Mouse (Mus musculus): Measurements from ENCODE around the gene Gm28308. TPM values are rescaled to one million over a fixed set of nuclear protein-coding genes. Genes with fewer than 3 reads are reported as not detected.

Gene Gm28308
- total and polyA plus RNA-seq, 3 experiments, result not detected

GRCm38 (mm10) chr6:52194690-52195089, 18.4 kb downstream of the Gm28308 start:
- Histone ChIP-seq H3K27me3 (ENCODE audit: control insufficient read depth in 1 of 2, insufficient read depth in 2 of 2, low read length in 2 of 2) (no peaks in the 10 kb centered on the region), H3K4me3 (ENCODE audit: control insufficient read depth in 1 of 2, insufficient read depth in 1 of 2, low read depth in 2 of 2, low read length in 2 of 2) (no peak overlapping the region), H3K4me1 (ENCODE audit: control insufficient read depth in 1 of 2, insufficient read depth in 2 of 2, low read length in 2 of 2) (no peaks in the 10 kb centered on the region), H3K79me2 (ENCODE audit: control insufficient read depth, insufficient read depth, low read length, poor library complexity) (no peaks in the 10 kb centered on the region), H3K36me3 (ENCODE audit: control insufficient read depth in 1 of 2, insufficient read depth in 2 of 2, low read length in 2 of 2) (no peaks in the 10 kb centered on the region), H3K9ac (ENCODE audit: control insufficient read depth, low read depth, low read length, poor library complexity, severe bottlenecking) (no peak overlapping the region), H3K27ac (ENCODE audit: control insufficient read depth, low read depth, low read length) (no peak overlapping the region), H3K9me3 (replicated peaks; ENCODE audit: insufficient read depth, low read length) (no peaks in the 10 kb centered on the region)
- DNase-seq (ENCODE audit: low read depth, low spot score), result no peak
- TF ChIP-seq SIN3A (IDR thresholded peaks at IDR 0.05; ENCODE audit: low read length) (no peak), MXI1 (IDR thresholded peaks at IDR 0.05; ENCODE audit: low read depth, low read length) (no peak)

DNA sequence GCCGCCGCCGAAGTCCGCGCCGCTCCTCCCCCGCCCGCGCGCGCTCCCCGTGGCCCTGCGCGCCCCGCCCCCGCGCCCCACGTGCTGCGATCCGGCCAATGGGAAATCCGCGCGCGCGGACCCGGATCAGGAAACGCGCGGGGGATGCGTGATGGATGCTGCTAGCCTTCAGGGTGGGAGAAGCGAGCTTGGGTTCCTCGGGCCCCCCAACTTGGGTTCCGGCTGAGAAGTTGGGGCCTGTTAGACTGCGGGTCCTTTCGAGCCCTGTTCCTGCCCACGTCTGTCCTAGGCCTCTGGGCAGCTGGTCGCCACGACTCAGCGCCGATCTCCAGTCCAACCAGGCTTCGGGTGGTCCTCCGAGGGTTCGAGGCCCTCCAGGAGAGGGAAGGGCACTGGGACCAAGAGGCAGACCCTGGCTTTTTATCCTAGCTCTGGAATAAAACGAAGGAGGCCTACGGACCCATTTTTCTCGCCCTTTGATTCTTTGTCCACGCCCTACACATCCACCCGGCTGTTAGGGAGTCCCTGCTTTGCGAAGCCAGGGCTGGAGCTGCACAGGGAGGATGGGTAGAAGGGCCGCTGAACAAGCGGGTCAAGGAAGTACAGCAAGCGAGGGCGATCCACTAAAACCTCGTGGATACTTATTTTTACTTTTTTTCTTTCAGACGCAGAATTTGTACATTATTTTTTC, 21.1 kb downstream of the Gm28308 start:
- no peak overlapping the region for H3K9ac ChIP-seq (ENCODE audit: control insufficient read depth, low read depth, low read length, poor library complexity, severe bottlenecking)
- DNase-seq (ENCODE audit: low read depth, low spot score), result no peak

GRCm38 (mm10) chr6:52190906-52191810, 22.0 kb downstream of the Gm28308 start, which contains the start of gene Hoxa4:
TSS of gene Hoxa4 (minus strand) at chr6:52191753.
- Histone ChIP-seq H3K27me3 (ENCODE audit: control insufficient read depth in 1 of 2, insufficient read depth in 2 of 2, low read length in 2 of 2) (no peaks in the 10 kb centered on the region), H3K27ac (ENCODE audit: control insufficient read depth, low read depth, low read length) (no peak within 1 kb of the TSS), H3K9me3 (replicated peaks; ENCODE audit: insufficient read depth, low read length) (no peaks in the 10 kb centered on the region), H3K36me3 (ENCODE audit: control insufficient read depth in 1 of 2, insufficient read depth in 2 of 2, low read length in 2 of 2) (no peaks in the 10 kb centered on the region), H3K4me3 (ENCODE audit: control insufficient read depth in 1 of 2, insufficient read depth in 1 of 2, low read depth in 2 of 2, low read length in 2 of 2) (no peak within 1 kb of the TSS), H3K9ac (ENCODE audit: control insufficient read depth, low read depth, low read length, poor library complexity, severe bottlenecking) (no peak within 1 kb of the TSS), H3K4me1 (ENCODE audit: control insufficient read depth in 1 of 2, insufficient read depth in 2 of 2, low read length in 2 of 2) (no peaks in the 10 kb centered on the region), H3K79me2 (ENCODE audit: control insufficient read depth, insufficient read depth, low read length, poor library complexity) (no peaks in the 10 kb centered on the region)
- DNase-seq (ENCODE audit: low read depth, low spot score), result no peak
- TF ChIP-seq CTCF (IDR thresholded peaks at IDR 0.05 in 2 of 3, conservative IDR thresholded peaks at IDR 0.05 in 1 of 3; ENCODE audit: control insufficient read depth in 1 of 3, insufficient read depth in 1 of 3, low read depth in 2 of 3, low read length in 3 of 3, poor library complexity in 1 of 3, severe bottlenecking in 1 of 3) (no peak), EP300 (IDR thresholded peaks at IDR 0.05; ENCODE audit: low read depth in 1 of 2, low read length in 2 of 2) (no peak), SIN3A (IDR thresholded peaks at IDR 0.05; ENCODE audit: low read length) (no peak), TCF12 (IDR thresholded peaks at IDR 0.05; ENCODE audit: low read depth, low read length) (no peak), RCOR1 (IDR thresholded peaks at IDR 0.05; ENCODE audit: low read depth, low read length) (no peak), MEF2A (IDR thresholded peaks at IDR 0.05; ENCODE audit: extremely low read depth, insufficient replicate concordance, low read depth, low read length, poor library complexity, severe bottlenecking) (no peak), NELFE (IDR thresholded peaks at IDR 0.05; ENCODE audit: low read depth, low read length) (no peak), NRF1 (IDR thresholded peaks at IDR 0.05; ENCODE audit: insufficient read depth, low read depth, low read length, poor library complexity, severe bottlenecking) (no peak), ETS1 (IDR thresholded peaks at IDR 0.05; ENCODE audit: low read depth, low read length) (no peak), USF1 (IDR thresholded peaks at IDR 0.05; ENCODE audit: low read depth, low read length) (no peak), TAL1 (IDR thresholded peaks at IDR 0.05; ENCODE audit: low read length) (no peak), JUND (IDR thresholded peaks at IDR 0.05; ENCODE audit: low read depth, low read length) (no peak), MYB (IDR thresholded peaks at IDR 0.05; ENCODE audit: low read depth, low read length) (no peak)

More for the DNA sequence above, 21.1 kb downstream of the Gm28308 start:
- no peaks in the 10 kb centered on the region for H3K79me2 ChIP-seq (ENCODE audit: control insufficient read depth, insufficient read depth, low read length, poor library complexity)
- no peaks in the 10 kb centered on the region for H3K4me1 ChIP-seq (ENCODE audit: control insufficient read depth in 1 of 2, insufficient read depth in 2 of 2, low read length in 2 of 2)
- H3K27ac ChIP-seq (ENCODE audit: control insufficient read depth, low read depth, low read length), result no peak overlapping the region
- no peaks in the 10 kb centered on the region for H3K9me3 ChIP-seq (replicated peaks; ENCODE audit: insufficient read depth, low read length)
- no peaks in the 10 kb centered on the region for H3K27me3 ChIP-seq (ENCODE audit: control insufficient read depth in 1 of 2, insufficient read depth in 2 of 2, low read length in 2 of 2)
- TF ChIP-seq ZKSCAN1 (IDR thresholded peaks at IDR 0.05; ENCODE audit: low read depth, low read length) (no peak), HCFC1 (IDR thresholded peaks at IDR 0.05; ENCODE audit: low read depth, low read length) (no peak), MAFK (IDR thresholded peaks at IDR 0.05; ENCODE audit: borderline replicate concordance, low read depth, low read length) (no peak), MEF2A (IDR thresholded peaks at IDR 0.05; ENCODE audit: extremely low read depth, insufficient replicate concordance, low read depth, low read length, poor library complexity, severe bottlenecking) (no peak), KAT2A (conservative IDR thresholded peaks at IDR 0.05; ENCODE audit: low read depth, low read length) (no peak), TAL1 (IDR thresholded peaks at IDR 0.05; ENCODE audit: low read length) (no peak), MAX (IDR thresholded peaks at IDR 0.05; ENCODE audit: low read length) (no peak), BHLHE40 (IDR thresholded peaks at IDR 0.05; ENCODE audit: borderline replicate concordance, low read depth, low read length) (no peak)
- H3K4me3 ChIP-seq (ENCODE audit: control insufficient read depth in 1 of 2, insufficient read depth in 1 of 2, low read depth in 2 of 2, low read length in 2 of 2), result no peak overlapping the region
- H3K36me3 ChIP-seq (ENCODE audit: control insufficient read depth in 1 of 2, insufficient read depth in 2 of 2, low read length in 2 of 2), result no peaks in the 10 kb centered on the region
